Mouse (Mus musculus) erythroblast, embryonic 14.5 days (primary cell): ENCODE results near the gene Ptcd2.

Experiments
- GATA1 ChIP-seq: IDR thresholded peaks from 2 replicates; pipeline ENCODE4 v1.6.1; 2012; ENCODE audit warnings: low read length, inconsistent platforms, mixed read lengths
- TAL1 ChIP-seq: IDR thresholded peaks from 3 replicates; pipeline ENCODE4 v1.6.1; 2012; ENCODE audit warnings: low read length, inconsistent platforms, mixed read lengths

GRCm38 (mm10) chr13:99287786-99288185 is 56.7 kb downstream of the Ptcd2 start:
- TF ChIP-seq GATA1 (no peak), TAL1 (no peak)
